Mouse (Mus musculus) heart, adult 2 months (tissue): ENCODE data around the gene Gm43552.

ENCODE experiments used
- CTCF ChIP-seq: fragments of 200-600 bp; IDR thresholded peaks from 2 replicates; pipeline ENCODE4 v1.8.1; 2022; ENCODE audit warnings: antibody characterized with exemption, mild to moderate bottlenecking, moderate library complexity
- EP300 ChIP-seq: fragments of 200-500 bp; IDR thresholded peaks from 2 replicates; pipeline ENCODE4 v1.6.1; 2011; ENCODE audit warnings: low read depth, low read length, control low read depth; ENCODE audit not compliant: insufficient read depth

GRCm38 (mm10) chr5:65513506-65513905 is 20.9 kb upstream of the Gm43552 start:
- TF ChIP-seq CTCF (no peak), EP300 (no peak)
